Mouse (Mus musculus): ENCODE data around the gene Pdk1.

DNA sequence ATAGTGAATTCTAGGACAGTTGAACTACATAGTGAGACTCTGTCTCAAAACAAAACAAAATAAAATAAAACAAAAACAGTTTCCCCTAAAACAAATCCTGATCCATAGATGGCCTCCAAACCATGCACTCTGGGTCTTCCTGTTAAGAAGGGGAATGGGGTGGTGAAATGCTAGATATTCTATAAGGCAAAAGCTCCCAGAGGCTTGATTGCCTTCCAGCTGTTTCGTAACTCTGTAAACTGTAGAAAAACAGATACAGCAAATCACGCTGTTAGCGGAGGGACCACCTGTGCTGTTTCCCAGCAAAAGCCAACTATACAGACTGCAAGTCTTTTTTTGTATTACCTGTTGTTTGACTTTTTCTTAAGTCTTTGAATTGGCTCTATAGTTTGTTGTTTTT is 6.0 kb upstream of the Pdk1 start:
- TF ChIP-seq CTCF (IDR thresholded peaks at IDR 0.05; ENCODE audit: low read depth, low read length) (no peak), POLR2A (IDR thresholded peaks at IDR 0.05; ENCODE audit: insufficient read depth, low read length) (no peak), EP300 (IDR thresholded peaks at IDR 0.05; ENCODE audit: insufficient read depth, low read depth, low read length) (no peak)
